Mouse (Mus musculus) R1 (cell line): ENCODE measurements around the gene Gpr176.

Source experiments
- DNase-seq: peaks from one replicate; pipeline ENCODE4 v3.0.0-alpha.2; 2018; ENCODE audit warnings: low read depth, low spot score

The Gpr176 gene

DNA sequence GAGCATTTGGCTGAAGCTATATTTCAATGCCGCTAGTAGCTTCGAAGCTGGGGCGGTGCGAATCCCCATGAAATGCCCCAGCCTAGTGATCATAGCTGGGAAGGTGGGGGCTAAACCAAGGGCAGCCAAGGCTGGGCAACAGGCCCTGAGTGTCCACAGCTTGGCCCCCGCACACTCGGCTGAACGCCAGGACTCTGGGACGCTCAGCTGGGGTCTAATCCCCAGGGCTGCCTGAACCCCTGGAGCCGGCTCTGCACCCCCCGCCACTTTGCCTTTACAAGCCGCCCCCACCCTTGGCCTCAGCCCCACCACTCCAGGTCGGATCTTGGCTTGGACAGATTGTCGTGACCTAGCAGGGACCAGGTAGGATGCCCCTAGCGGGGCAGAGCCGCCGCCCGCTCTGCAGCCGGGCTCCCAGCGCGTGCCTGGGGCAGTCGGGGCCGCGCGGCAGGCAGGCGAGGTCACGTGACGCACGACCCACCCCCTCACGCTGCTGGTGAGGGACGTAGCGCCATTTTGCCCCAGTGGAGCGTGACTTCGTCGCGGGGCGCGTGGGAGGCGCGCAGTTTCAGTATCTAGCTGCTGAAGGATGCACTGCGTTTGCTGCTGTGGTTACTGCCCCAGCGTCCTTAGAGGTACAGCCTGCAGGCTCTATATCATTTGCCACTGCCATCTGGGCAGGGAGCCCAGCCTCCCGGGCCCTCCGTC, 507 bp upstream of the Gpr176 start:
- peak; percentile 84 for DNase-seq

DNA sequence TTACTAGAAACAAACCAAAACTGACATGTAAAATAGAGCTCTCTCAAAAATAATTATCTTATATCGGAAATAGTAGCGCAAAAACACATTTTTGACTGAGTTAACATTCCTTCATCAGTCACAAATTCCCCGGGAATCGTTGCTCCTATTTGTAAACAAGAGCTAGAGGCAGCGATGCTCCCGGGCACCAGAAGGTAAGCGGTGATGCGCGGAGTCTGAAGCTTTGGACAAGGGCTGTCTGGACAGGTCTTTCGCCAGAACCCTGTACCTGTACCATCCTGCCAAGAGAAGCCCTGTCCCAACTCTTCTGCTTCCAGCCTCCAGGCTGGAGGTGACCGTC, 688 bp downstream of the Gpr176 start:
- no peak for DNase-seq

DNA sequence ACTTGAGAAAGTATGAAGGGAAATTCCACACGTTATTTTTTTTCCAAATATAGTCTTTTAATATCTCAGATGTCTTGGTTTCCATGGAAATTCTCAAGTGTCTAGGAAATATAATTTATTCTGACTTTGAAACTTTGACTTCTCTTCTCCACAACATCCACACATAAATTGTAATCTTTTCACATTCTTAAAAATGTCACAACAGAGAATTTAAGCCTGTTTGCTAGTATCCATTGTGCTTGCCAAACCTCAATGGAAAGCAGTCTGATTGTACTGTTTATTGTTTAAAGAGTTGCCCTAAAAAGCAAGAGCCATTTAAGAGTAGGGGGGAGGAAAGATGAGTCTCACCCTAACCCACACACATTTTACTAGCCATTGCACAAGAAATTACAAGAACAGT, 1.4 kb downstream of the Gpr176 start:
- no peak for DNase-seq

- no peak for DNase-seq
Observed at GRCm38 (mm10) chr2:118355138-118355719, 18.0 kb downstream of the Gpr176 start.

GRCm38 (mm10) chr2:118353916-118354403, 19.3 kb downstream of the Gpr176 start:
- DNase-seq = no peak

DNA sequence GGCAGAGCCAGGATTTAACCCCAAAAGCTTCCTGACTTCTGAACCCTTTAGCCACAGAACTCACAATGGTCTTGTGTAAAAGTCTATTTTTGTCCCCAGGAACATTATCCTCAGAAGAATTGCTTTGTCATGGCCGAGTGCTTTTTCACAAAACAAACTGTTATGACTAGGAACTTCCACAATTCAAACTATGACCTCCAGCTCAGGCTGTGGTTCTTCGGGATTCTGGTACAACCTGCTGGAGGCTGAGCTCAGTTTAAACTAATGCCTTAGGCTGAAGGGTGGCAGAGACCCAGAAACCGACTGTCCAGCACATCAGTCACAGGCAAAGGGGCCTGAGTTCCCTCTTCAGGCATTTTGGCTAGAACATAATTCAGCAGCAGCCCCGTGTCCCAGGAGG, 19.7 kb downstream of the Gpr176 start:
- no peak for DNase-seq

GRCm38 (mm10) chr2:118345535-118345934, 27.7 kb downstream of the Gpr176 start:
- DNase-seq = no peak

GRCm38 (mm10) chr2:118343897-118344296, 29.3 kb downstream of the Gpr176 start:
- DNase-seq = peak; percentile 42

- DNase-seq = no peak
Observed at GRCm38 (mm10) chr2:118341295-118341694, 31.9 kb downstream of the Gpr176 start.

GRCm38 (mm10) chr2:118336084-118336483, 37.1 kb downstream of the Gpr176 start:
- DNase-seq = peak; percentile 16

GRCm38 (mm10) chr2:118322663-118323062, 50.6 kb downstream of the Gpr176 start:
- DNase-seq = no peak

DNA sequence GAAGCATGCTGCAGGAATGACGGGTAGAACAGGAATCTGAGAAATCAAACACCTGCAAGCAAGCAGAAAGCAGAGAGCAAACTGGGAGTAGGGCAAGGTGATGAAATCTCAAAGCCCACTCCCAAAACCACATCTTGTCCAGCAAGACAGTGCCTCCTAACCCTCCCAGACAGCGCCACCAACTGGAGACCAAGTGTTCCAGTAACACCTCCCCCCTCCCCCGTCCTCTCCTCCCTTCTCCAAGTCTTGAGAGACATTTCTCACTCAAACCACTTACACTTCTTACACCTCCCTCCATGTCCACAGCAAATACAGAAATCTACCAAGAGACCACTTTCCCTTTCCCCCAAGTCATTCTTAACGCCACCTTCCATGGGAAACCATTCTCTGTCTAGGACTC, 51.4 kb downstream of the Gpr176 start:
- DNase-seq = peak; percentile 38

GRCm38 (mm10) chr2:118321094-118321493, 52.1 kb downstream of the Gpr176 start:
- DNase-seq = no peak

DNA sequence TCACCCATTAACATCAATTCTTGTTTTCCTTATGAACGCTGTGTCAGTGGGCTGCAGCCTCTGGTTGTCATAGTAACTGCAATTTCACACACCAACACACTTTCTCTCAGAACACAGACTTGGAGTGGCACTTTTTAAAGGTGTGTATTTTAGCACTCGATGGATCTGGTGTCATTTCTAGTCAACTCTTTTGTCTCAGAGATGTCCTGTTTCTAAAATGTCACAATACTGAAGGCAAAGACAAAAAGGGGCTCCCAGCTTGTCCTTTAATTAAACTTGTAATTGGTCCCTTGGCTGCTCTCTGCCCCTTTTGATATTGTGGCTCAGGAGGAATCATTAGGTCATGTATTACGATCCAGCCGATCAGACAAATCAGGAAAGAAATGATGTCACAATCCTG, 52.7 kb downstream of the Gpr176 start:
- DNase-seq = no peak

- DNase-seq = no peak
Observed at GRCm38 (mm10) chr2:118319176-118319575, 54.0 kb downstream of the Gpr176 start.

DNA sequence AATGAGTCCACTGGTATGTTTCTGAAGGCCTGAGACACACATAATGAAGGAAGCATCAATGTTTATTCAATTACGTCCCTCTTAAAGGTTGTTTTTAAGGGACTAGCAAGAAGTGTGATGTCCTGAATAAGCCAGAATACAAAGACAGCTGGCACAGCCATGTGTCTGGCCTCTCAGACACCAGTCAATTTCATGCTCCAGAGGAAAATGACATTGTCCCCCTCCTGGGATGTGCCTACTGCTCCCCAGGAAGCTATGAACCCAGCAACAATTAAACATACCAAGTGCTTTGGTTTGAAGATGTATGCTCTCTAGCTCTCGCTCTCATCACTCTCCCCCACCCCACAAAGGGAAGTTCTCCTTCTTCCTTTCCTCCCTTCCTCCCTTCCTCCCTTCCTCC, 56.3 kb downstream of the Gpr176 start:
- no peak for DNase-seq

DNA sequence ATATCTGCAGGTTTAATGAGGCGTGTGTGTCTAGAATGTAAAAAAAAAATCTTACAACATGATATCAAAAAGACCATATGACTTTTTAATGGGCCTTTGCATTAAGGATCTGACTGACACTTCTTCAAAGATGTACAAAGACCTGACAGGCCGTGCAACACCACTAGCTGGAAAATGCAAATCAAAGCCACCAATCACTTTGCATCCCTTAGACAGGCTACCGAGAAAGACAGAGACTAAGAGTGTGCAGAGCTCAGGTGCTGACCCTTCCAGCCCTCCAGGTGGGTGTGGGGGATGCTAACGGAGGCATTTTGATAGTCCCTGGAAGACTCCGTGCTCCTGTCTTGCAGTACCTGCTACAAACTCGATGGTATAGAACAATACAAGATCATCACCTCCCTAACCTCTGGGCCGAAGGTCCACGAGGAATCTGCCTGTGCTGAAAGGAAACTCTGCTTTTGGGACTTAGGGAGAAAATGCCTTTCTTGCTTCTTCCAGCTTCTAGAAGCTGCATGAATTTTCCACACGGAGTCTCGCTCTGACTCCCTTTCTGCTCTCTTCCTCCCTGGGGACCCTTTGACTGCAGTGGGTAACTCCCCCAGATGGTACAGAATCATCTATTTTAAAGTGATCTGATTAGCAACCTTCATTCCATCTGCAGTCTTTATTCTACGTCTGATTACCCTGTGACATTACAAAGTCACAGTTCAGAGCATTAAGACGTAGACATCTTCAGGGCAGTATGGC, 57.4 kb downstream of the Gpr176 start:
- no peak for DNase-seq

- DNase-seq = peak; percentile 50
Observed at GRCm38 (mm10) chr2:118307561-118307960, 65.7 kb downstream of the Gpr176 start.

DNA sequence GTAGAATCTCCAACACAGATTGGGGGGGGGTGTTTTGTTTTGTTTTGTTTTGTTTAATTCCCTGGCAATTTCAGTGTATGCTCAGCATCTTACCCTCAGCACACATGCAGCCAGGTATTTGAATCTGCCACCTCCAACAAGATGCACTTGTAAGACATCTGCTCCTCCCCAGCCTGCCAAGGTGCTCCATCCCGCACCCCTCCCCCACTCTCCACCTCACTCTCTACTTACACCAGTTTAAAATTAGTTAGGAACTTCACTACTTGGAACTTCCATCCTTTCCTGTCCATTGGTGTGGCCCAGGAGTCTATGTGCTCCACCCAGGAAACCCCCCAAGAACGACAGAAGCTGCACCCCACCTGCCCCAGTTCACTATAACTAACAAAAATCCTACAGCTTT, 66.3 kb downstream of the Gpr176 start:
- DNase-seq = no peak

GRCm38 (mm10) chr2:118306522-118306895, 66.7 kb downstream of the Gpr176 start:
- no peak for DNase-seq

DNA sequence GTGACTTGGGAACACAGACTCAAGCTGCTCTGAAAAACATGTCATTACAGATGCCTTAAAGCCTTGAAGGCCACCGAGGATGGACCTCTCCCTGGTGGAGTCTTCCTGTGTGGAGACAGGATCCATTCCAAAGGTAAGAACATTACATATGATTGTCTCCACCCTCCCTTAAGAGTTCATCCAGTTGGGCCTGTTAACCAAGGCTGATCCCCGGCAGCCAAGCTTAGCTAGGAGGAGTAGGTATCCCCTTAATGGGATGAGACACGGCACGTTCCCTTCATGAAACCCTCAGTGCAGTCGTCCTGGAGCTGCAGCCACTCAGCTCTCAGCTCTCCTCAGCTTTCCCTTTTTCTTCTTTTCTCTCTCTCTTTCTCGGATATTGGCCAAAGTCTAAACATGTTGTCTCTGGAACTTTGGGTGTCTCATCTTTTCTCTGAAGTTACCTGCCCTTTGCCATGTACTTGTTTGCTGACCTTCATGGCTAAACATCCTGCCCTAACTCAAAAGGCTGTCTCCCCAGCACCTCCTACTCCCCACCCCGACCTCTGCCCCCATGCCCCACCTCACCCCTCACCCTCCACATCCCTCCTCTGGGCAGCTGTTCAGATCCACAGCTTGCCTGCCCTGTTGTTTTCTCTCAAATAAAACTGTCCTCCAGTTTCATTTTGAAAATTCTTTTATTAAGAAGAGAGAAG, 67.2 kb downstream of the Gpr176 start:
- DNase-seq = no peak

GRCm38 (mm10) chr2:118303456-118303855, 69.8 kb downstream of the Gpr176 start:
- DNase-seq = no peak
